Mouse (Mus musculus) heart, postnatal 10 days (tissue): ENCODE data around the gene Apoa5. TPM values are rescaled to one million over a fixed set of nuclear protein-coding genes. Genes with fewer than 3 reads are reported as not detected.
"Not testable (repeated sequence)": the region's sequence is repeated elsewhere in the genome, so short reads cannot be mapped to it uniquely, and the experiment has no call there.

Experiments
- DNase-seq, 2 experiments: peaks; one replicate each; pipeline ENCODE4 v3.0.0; 2021
- intact Hi-C: fragments of 180-260 bp; cut with DNase I; formaldehyde crosslinking; loops from one replicate; pipeline ENCODE4 v1.15.1; 2025
- total RNA-seq, 2 experiments: library from RNA; stranded (reverse); gene quantifications; 2 replicates each; pipeline ENCODE4 v1.2.3; 2021

Apoa5 gene
- total RNA-seq, 2 experiments from 2014 or later, result not detected

GRCm38 (mm10) chr9:46259111-46259510, 9.3 kb upstream of the Apoa5 start:
- intact Hi-C loops, result no loop called here
- no peak for DNase-seq

- intact Hi-C loops, result no loop called here
- no peak for DNase-seq
Measured at GRCm38 (mm10) chr9:46261131-46261530, 7.3 kb upstream of the Apoa5 start.

- no peak for DNase-seq
- intact Hi-C loops, result no loop called here
Measured at GRCm38 (mm10) chr9:46269125-46269524, 692 bp downstream of the Apoa5 start.

- no peak for DNase-seq
- intact Hi-C loops, result no loop called here
Measured at GRCm38 (mm10) chr9:46270782-46271181, 2.3 kb downstream of the Apoa5 start.

GRCm38 (mm10) chr9:46272070-46272469, 3.6 kb downstream of the Apoa5 start:
- intact Hi-C loops, result no loop called here
- DNase-seq, result no peak

GRCm38 (mm10) chr9:46272677-46273454, 4.4 kb downstream of the Apoa5 start, which contains the start of gene Zpr1:
Gene Zpr1, plus strand, starts transcription at chr9:46273064.
- intact Hi-C loops, result no loop called here
- peak; percentile 92 to 94 for DNase-seq

- intact Hi-C loops, result no loop called here
- DNase-seq, result no peak
Measured at GRCm38 (mm10) chr9:46274494-46274893, 6.1 kb downstream of the Apoa5 start.

- intact Hi-C loops, result no loop called here
Measured at GRCm38 (mm10) chr9:46282631-46283436, 14.4 kb downstream of the Apoa5 start, which contains the start of gene Bud13. Gene Bud13, plus strand, starts transcription at chr9:46283008.

GRCm38 (mm10) chr9:46298381-46298780, 29.9 kb downstream of the Apoa5 start:
- DNase-seq, result no peak
- intact Hi-C loops, result no loop called here

More at GRCm38 (mm10) chr9:46282631-46283436, 14.4 kb downstream of the Apoa5 start, which contains the start of gene Bud13:
- DNase-seq, result peak; percentile 96 to 97

- intact Hi-C loops, result loop anchor here (1.0 kb wide), 1 partner anchor 12 kb away; no protein-coding TSS in a partner anchor
- DNase-seq, result peak; percentile 50 to 73
Measured at GRCm38 (mm10) chr9:46302142-46302541, 33.7 kb downstream of the Apoa5 start.

GRCm38 (mm10) chr9:46309121-46309520, 40.7 kb downstream of the Apoa5 start:
- DNase-seq, result no peak
- intact Hi-C loops, result no loop called here

- intact Hi-C loops, result loop anchor here (1.0 kb wide), 1 partner anchor 12 kb away; no protein-coding TSS in a partner anchor
- peak; percentile 78 to 83 for DNase-seq
Measured at GRCm38 (mm10) chr9:46314507-46314906, 46.1 kb downstream of the Apoa5 start.

GRCm38 (mm10) chr9:46314921-46315320, 46.5 kb downstream of the Apoa5 start:
- intact Hi-C loops, result loop anchor here (1.0 kb wide), 1 partner anchor 13 kb away; no protein-coding TSS in a partner anchor
- DNase-seq, result no peak

- intact Hi-C loops, result no loop called here
- no peak for DNase-seq
Measured at GRCm38 (mm10) chr9:46315807-46316365, 47.5 kb downstream of the Apoa5 start.

- intact Hi-C loops, result no loop called here
- DNase-seq, result no peak
Measured at GRCm38 (mm10) chr9:46316388-46316787, 48.0 kb downstream of the Apoa5 start.

- intact Hi-C loops, result no loop called here
- no peak for DNase-seq
Measured at GRCm38 (mm10) chr9:46316909-46317308, 48.5 kb downstream of the Apoa5 start.

GRCm38 (mm10) chr9:46317957-46318356, 49.5 kb downstream of the Apoa5 start:
- no peak for DNase-seq
- intact Hi-C loops, result no loop called here

GRCm38 (mm10) chr9:46319886-46320285, 51.5 kb downstream of the Apoa5 start, which contains the start of gene 4931429L15Rik:
Gene 4931429L15Rik, minus strand, starts transcription at chr9:46319986.
- DNase-seq, intact Hi-C loops: not testable (repeated sequence)

- intact Hi-C loops, result no loop called here
- no peak for DNase-seq
Measured at GRCm38 (mm10) chr9:46320461-46320860, 52.0 kb downstream of the Apoa5 start.
